Mouse (Mus musculus): ENCODE results near the gene Syngr4.
"Not testable (repeated sequence)": the region's sequence is repeated elsewhere in the genome, so short reads cannot be mapped to it uniquely, and the experiment has no call there.

Syngr4 gene

DNA sequence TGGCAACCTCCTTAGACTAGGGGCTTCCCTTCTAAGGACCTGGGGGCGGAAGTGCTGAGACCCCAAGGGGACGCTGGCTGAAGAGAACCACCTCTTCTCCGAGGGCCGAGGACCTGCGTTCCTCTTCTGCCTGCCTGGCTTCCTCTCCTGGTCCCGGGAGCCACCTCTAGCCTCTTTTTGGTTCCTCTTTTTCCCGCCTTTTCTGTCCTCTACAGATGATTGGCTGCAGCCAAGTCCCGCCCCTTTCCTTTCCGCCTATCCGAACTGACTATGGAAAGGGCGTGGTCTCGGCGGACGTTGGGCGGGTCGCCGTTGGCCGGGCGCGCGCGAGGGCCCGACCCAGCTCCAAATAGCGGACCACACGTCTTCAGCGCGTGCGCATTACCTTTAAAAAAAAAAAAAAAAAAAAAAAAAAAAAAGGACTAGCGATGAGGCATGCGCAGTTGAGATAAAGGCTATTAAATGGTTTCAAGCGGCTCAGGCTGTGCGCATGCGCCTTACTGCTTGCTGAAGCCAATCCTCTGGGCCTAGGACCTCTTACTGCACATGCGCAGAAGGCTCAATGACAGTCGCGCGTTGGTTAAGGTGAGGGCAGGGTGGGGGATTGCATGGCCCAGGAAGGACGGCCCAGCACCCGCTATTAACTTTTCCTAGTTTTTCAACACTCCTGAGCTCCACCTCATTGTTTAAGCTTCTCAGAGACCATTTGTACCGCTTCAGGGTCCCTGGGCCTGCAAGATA is at the start of gene Syngr4, which contains the start of gene Tmem143:
Gene Syngr4 (minus strand): TSS at position 198 of the 741 bp plus-strand sequence.
Gene Tmem143 (plus strand): TSS at position 425 of the 741 bp plus-strand sequence.
- peak; percentile 95 to 96 for DNase-seq (ENCODE audit: low spot score in 2 of 2)

DNA sequence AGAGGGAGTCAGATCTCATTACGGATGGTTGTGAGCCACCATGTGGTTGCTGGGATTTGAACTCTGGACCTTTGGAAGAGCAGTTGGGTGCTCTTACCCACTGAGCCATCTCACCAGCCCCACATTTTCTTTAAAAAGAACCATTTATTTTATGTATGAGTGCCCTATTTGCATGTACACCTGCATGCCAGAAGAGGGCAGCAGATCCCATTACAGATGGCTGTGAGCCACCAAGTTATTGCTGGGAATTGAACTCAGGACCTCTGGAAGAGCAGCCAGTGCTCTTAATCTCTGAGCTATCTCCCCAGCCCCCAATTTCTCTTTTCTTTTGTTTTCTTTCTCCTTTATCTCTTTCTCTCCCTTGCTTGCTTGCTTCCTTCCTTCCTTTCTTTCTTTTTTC is 46.8 kb upstream of the Syngr4 start:
- not testable (repeated sequence) for DNase-seq (ENCODE audit: low spot score in 2 of 2)

DNA sequence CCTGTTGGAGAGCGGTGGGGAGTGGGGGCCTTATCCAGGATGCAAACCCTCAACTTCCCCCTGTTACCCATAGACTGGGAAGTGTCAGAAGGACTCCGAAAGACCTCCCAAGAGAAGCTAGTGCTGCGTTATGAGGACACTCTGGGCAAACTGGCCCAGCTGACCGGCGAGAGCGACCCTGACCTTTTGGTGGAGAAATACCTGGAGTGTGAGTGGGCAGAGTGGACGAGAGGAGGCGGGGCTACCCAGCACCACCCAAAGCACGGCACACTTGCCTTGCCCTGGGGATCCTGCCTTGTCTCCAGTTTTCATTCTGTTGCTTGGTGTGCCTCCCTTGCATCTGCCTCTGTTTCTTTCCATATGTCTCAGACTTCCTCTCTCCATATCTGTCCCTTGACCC is 45.5 kb upstream of the Syngr4 start:
- DNase-seq (ENCODE audit: low spot score in 2 of 2) = no peak

DNA sequence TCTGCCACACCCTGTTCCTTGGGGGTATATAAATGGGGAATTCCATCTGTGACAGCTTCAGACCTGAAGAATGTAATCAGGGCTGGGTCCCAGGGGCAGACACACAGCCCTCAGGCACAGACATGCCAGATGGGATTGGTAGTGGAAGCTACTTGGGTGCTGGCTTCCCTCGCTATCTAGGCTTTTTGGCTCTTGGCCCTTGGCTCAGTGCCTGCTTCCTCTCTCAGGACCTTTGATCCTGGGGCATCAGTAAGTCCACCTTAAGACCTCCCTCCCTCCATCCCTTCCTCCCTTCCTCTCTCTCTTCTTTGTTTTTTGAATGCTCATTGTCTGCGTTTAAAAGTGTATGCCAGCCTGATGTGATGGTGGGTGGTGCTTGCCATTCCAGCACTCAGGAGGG is 43.3 kb upstream of the Syngr4 start:
- no peak for DNase-seq (ENCODE audit: low spot score in 2 of 2)

DNA sequence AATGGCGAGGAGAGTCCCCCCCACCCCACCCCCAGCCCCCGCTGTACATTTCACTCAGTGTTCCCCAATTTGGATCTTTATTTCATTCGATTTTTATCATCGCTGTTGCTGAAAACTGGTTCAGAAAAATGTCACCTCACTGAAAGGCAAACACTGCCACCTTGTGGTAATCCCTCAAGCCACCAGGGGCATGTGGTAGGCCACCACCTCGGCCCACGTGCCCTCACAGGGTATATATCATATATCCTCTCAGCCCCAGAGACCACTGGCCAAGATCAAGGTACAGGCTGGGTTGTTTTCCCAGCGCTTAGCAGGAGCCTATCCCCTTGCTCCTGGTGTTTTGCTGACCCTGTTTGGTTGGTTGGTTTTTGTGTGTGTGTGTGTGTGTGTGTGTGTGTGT is 38.6 kb upstream of the Syngr4 start:
- DNase-seq (ENCODE audit: low spot score in 2 of 2) = no peak

DNA sequence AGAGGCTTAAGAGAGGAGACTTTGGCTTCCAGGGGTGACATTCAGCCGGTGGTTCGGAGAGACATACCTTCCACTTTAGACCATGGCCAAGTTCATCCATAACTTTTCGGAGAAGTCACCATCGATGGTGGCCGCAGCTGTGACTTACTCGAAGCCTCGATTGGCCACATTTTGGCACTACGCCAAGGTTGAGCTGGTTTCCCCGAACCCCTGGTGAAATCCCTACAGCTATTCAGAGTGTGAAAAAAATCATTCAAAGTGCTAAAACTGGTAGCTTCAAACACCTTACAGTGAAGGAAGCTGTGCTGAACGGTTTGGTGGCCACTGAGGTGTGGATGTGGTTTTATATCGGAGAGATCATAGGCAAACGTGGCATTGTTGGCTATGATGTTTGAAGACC is 37.3 kb upstream of the Syngr4 start:
- not testable (repeated sequence) for DNase-seq (ENCODE audit: low spot score in 2 of 2)

DNA sequence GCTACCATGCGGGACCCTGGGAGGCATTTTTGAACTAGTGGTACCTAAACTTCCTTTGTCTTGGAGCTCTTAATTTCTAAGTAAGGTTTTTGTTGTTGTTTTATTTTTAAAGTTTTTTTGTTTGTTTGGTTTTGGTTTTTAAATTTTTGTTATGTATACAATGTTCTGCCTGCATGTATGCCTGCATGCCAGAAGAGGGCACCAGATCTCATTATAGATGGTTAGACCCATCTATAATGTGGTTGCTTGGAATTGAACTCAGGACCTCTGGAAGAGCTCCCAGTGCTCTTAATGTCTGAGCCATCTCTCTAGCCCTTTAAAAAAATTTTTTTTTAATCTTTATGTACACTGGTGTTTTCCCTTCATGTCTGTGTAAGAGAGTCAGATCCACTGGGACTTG is 33.2 kb upstream of the Syngr4 start:
- DNase-seq (ENCODE audit: low spot score in 2 of 2) = no peak

DNA sequence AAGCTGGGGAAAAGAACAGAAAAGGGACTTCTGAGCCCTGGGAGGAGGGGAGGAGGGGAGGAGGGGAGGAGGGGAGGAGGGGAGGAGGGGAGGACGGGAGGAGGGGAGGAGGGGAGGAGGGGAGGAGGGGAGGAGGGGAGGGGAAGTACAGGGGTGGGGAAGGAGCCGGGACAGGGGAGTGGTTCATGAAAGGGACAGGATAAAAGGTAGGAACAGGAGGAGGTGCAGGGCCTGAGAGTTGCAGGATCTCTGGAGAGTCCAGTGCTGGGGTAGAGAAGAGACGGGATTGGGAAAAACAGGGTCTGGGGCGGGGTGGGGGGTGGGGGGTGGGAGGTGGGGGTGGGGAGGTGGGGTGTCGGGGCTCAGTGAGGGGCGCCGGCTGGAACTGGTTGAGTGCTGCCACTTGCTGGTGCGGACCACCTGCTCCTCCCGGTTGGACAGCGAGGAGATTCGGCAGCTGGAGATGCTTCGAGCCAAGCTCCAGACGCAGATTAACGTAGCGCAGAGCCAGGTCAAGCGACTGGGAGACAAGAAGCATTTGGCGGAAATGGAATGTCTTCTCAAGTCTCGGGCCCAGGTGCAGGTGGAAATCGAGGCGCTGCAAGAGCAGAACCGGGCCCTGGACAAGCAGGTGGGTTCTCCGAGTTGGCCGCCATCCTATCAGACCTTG is 32.2 kb upstream of the Syngr4 start:
- DNase-seq (ENCODE audit: low spot score in 2 of 2) = no peak

DNA sequence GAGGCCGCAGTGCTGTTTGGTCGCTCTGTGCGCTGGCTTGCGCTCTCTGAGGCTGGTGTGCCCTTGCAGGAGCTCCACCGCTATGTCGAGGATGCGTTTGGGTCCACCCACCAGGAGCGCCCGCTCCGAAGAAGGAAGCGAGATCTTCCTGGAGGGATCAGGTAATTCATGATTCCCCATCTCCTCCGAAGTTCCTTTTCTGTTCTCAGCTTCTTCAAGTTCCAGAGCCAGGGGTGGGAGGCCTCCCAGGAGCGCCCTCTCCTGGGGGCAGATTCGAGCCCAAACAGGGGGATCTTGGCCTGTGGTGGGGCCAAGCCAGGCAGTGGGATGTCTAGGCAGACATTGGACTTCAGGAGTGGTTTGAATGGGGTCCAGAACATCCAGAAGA is 27.9 kb upstream of the Syngr4 start:
- DNase-seq (ENCODE audit: low spot score in 2 of 2) = no peak

DNA sequence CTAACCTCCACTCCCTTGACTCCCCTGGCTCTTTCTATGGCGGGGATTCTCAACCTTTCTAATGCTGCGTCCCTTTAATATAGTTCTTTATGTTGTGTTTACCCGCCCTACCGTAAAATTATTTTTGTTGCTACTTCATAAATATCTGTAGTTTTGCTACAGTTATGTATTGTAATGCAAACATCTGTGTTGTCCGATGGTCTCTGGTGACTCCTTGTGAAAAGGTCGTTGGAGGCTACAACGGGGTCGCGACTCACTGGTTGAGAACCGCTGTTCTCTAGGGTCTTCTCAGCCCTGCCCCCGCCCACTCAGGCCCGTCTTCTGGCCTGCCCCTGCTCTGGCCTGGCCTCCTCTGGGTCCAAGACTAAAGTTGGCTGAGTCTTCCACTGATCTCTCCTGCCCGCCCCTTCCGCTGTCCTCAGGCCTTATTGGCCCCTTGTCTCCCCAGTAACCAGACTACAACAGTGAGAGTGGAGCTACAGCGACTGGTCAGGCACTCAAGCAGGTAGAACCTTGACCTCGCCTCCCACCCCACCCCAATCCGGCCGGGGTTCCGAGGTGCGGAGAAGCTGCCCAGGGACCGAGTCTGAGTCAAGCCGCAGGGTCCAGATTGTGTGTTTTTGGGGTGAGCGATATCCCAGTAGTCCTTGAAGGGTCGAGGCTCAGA is 27.4 kb upstream of the Syngr4 start, which contains the start of gene Ccdc114:
Gene Ccdc114 (plus strand): TSS at position 311 of the 667 bp plus-strand sequence.
- peak in 1 of 2 experiments; percentile 16 for DNase-seq (ENCODE audit: low spot score in 2 of 2)

DNA sequence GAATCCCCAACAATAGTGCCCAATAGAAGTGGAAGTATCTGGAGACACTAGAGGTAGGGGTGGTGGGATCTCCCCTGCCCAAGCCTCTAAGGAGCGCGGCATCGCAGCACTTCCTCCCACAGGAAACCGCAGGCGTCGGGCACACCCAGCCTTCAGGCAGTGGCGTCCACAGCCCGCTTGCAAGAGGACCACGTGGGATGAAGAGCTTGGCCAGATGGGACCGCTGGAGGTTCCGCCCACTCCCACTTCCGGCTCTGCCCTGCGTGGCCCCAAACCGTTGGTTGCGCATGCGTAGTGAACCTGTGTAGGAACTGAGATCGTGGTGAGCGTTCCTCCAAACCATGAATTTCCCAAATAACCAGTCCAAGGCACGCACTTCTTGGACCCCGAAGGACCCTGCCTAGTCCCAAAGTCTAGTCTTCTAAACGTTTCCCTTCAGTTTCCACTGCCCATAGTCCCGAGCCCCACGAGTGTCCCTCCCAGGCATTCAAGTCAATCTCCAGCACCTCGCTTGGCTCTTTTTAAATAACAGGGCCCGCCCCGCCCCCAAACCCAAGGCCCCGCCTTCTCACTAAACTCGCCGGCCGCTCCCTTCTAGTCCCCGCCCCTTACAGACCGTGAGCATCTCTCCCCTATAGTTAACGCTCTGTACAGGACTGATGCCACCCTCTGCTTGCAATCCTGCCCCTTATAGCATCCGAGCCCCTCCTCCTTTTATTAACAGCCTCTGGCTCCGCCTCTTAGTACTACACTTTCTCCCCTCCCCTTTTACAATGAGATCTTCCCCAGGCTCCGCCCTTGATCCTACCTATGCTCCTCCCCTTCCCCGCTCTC is 26.6 kb upstream of the Syngr4 start:
- peak; percentile 91 to 94 for DNase-seq (ENCODE audit: low spot score in 2 of 2)

DNA sequence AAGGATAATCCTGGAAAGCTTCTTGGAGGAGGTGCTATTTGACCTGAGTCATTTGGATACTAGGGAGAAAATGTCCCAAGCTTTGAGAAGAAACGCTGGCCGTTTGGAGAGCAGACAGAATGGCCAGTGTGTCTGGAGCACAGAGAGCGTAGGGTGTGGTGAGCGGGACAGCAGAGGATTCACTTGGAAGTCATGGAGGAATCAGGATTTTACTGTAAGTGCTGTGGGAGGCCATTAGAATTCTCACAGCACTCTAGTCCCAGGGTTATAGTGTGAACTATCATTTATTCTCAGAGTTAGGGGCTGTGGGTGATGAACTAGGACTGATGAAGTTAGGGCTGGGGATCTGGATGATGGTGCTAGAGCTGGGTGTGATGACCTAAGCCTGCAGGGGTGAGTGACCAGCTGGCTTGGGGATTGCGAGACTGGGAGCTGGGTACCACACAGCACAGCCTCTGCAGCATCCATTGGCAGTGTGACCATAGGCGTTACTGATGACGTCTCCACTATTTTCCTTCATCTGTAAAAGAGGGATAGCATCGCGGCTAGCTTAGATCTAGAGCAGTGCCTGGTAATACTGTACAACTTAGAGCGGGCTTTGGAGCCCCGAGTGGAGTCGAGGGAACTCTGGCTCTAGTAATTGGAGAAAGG is 25.6 kb upstream of the Syngr4 start:
- no peak for DNase-seq (ENCODE audit: low spot score in 2 of 2)

DNA sequence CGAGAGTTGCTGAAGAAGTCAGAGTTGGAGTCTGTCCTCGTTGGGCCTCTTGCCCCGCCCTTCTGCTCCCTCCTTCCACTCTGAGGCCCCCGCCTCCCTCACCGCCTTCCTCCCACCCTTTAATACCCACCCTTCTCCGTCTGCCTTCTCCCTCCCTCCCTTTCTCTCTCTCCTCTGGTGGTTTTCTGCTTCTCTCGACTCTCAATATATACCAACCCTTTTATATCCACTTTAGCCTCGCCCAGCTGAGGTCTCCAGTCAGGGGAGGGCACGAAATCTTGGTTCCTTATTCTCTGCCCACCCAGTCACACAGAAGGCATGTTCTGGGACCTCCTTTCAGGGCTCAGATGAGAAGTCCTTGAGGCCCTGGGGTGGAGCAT is 24.7 kb upstream of the Syngr4 start, which contains the start of gene Emp3:
Gene Emp3 (minus strand): TSS at position 163 of the 380 bp plus-strand sequence.
- no peak for DNase-seq (ENCODE audit: low spot score in 2 of 2)

DNA sequence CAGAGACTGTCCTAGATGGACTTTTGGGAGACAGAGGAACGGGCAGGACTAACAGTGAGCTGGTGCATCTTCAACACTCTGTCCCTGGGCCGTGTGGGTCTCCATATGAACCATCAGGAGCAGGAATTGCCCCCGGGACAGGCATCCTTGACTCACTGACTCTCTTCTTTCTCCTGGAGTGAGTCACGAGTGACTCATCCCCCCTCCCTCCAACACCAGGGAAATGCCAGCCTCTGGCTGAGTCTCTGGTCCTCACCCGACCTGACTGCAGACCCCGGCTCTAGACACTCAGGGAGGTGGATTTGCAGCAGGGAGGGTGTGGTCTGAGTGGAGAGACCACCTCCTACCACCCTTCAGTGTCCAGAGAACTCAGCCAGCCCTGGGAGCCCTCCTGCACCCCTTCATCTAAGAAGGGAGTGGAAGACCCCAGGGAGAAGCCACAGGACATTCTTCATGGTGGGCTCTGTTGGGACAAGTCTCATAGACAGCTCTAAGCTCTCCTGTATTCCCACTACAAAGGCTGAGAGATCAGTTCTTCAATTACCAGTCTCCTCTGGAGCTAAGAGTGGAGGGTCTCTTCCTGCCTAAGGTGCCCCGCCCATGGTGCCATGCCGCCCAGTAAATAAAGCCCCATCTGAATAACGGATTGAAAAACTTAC is 24.2 kb upstream of the Syngr4 start:
- DNase-seq (ENCODE audit: low spot score in 2 of 2) = no peak

DNA sequence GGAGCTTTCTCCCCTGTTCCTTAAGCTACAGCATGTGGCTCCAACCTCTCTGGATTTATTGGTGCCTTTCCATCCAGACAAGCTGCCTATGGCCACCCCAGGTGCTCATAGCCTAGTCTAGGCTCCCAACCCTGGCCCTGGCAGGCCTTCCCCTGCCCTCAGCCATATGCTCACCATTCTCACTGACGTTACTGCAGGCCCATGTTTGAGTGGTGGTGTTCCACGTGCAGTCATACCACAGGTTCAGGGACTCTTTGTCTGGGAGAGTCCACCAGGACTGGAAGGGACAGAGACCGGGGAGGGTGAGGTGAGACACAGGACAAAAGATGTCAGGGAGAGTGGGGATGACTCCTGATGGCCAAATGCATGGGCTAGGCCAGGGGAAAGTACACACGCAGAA is 23.2 kb upstream of the Syngr4 start:
- DNase-seq (ENCODE audit: low spot score in 2 of 2) = no peak

DNA sequence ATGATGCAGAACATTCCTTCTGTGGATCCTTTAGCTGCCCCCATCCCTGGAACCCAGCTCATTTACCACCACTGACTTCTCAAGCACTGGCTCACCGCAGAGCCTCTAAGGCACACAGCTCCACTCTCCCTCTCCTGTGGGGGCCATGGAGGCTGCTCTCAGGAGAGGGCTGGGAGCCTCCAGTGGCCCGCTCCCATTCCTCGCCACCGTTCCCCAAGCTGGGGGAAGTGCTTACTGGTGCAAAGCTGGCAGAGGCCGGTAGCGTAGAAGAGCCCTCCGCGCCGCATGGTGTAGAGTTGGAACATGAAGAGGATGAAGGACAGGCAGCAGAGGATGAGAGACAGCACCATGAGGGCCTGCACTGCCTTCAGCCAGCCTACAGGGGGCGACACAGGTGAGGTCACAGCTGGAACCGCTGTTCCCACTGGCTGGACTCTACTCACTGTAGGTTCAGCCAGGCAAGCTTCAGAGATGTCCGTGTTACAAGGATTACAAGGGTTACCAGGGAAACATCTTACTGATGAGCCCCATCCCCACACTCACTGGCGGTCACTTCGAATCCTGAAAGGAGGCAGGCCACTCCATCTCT is 22.7 kb upstream of the Syngr4 start:
- DNase-seq (ENCODE audit: low spot score in 2 of 2) = no peak

DNA sequence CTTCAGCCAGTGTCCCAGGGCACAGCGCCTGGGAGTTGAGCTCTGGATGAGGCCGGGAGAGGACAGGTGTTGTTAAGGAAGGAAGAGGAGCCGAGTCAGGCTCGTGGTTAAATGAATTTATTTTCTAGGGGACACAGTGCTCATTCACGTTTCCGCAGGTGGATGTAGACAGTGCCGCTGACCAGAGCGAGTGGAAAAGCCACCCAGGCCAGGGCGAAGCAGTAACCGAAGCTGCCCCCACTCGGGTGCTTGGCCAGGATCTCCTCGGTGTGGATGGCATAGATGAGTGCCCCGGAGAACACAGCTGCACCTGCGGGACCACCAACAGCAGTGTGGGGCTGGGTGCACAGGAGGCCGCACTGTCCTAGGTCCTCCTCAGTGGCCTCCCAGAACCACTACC is 21.4 kb upstream of the Syngr4 start:
- DNase-seq (ENCODE audit: low spot score in 2 of 2) = no peak

DNA sequence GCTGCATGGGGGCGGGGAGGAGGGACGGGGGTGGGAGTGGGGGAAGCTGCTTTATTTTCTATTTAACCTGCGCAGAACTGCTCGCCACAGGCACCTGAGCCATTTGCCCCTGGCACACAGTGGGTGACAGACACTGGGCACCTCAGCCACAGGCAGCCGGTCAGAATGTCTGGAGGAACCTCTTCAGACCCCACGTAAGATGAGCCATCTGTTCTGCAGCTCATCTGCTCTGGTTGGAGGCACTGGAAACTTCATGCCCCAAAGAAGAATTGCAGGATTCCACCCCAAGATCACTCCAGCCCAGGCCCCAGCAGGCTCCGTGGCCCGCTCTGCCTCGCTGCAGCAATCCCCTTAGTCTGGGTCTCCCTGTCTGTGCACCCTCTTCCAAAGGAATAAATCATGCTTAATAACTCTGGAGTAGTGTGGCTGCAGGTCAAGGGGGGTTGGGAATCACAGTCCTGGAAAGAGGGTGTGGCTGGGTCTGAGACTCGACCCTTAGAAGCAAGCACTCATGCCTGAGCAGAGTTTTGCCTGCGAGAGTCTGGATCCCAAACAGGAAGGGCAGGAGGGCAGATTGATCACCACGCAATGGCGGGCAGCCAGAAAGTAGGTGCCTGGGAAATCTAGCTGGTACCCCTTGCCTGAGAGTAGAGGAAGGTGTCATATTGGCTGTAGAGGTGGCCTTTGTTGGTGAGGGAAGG is 20.6 kb upstream of the Syngr4 start:
- no peak for DNase-seq (ENCODE audit: low spot score in 2 of 2)

Data from right cerebral cortex, postnatal 36 days (tissue).